Mouse (Mus musculus): ENCODE results near the gene Vps54. TPM values are rescaled to one million over a fixed set of nuclear protein-coding genes. Genes with fewer than 3 reads are reported as not detected.

The Vps54 gene
- total RNA-seq, 2 experiments from 2014 or later: 24.4 to 27.3 TPM

- no peak for DNase-seq (ENCODE audit: low spot score in 2 of 2)
Observed at GRCm38 (mm10) chr11:21332639-21333295, 93.7 kb downstream of the Vps54 start.

- no peak for DNase-seq (ENCODE audit: low spot score in 2 of 2)
Observed at GRCm38 (mm10) chr11:21337855-21338254, 98.8 kb downstream of the Vps54 start.

GRCm38 (mm10) chr11:21339088-21339487 is 100.0 kb downstream of the Vps54 start:
- no peak for DNase-seq (ENCODE audit: low spot score in 2 of 2)

- DNase-seq (ENCODE audit: low spot score in 2 of 2): no peak
Observed at GRCm38 (mm10) chr11:21343490-21343889, 104.4 kb downstream of the Vps54 start.

- DNase-seq (ENCODE audit: low spot score in 2 of 2): no peak
Observed at GRCm38 (mm10) chr11:21346020-21346419, 106.9 kb downstream of the Vps54 start.

- no peak for DNase-seq (ENCODE audit: low spot score in 2 of 2)
Observed at GRCm38 (mm10) chr11:21348890-21349289, 109.8 kb downstream of the Vps54 start.

- DNase-seq (ENCODE audit: low spot score in 2 of 2): no peak
Observed at GRCm38 (mm10) chr11:21351296-21351695, 112.2 kb downstream of the Vps54 start.

GRCm38 (mm10) chr11:21363144-21363940 is 124.3 kb downstream of the Vps54 start:
- no peak for DNase-seq (ENCODE audit: low spot score in 2 of 2)

GRCm38 (mm10) chr11:21368466-21368865 is 129.4 kb downstream of the Vps54 start:
- no peak for DNase-seq (ENCODE audit: low spot score in 2 of 2)

- no peak for DNase-seq (ENCODE audit: low spot score in 2 of 2)
Observed at GRCm38 (mm10) chr11:21369248-21370016, 130.4 kb downstream of the Vps54 start.

- peak; percentile 50 to 53 for DNase-seq (ENCODE audit: low spot score in 2 of 2)
Observed at GRCm38 (mm10) chr11:21370399-21371121, 131.5 kb downstream of the Vps54 start.

Small RNAs within 50 kb of the gene (microRNA-seq; reads per million reads assigned to microRNA genes)
- gene Mir1933: 0 reads per million in 2 experiments

Other genes starting within 250 kb of the Vps54 start
- gene Peli1, start 148.0 kb upstream of the Vps54 start, total RNA-seq (2021): 10 to 100 TPM; 45.9 to 48.2 TPM
- 10 to 100 TPM; 79.9 to 81.5 TPM for gene Ugp2, start 131.9 kb downstream of the Vps54 start, total RNA-seq (2021)

Measured in layer of hippocampus, adult 18-20 months (tissue).